Mouse (Mus musculus) liver, embryonic 14.5 days (tissue): ENCODE data around the gene Tmem108.

Source experiments
- CTCF ChIP-seq: IDR thresholded peaks from 2 replicates; pipeline ENCODE4 v1.5.1; 2016; ENCODE audit warnings: antibody characterized with exemption, low read depth, control low read depth
- EP300 ChIP-seq: IDR thresholded peaks from 2 replicates; pipeline ENCODE4 v1.6.1; 2016; ENCODE audit warnings: antibody characterized with exemption, low read depth

GRCm38 (mm10) chr9:103715352-103715751 lies 46.3 kb downstream of the Tmem108 start:
- TF ChIP-seq CTCF = no peak
- no peak for TF ChIP-seq EP300
